Mouse (Mus musculus): ENCODE results near the gene Atxn1. TPM values are rescaled to one million over a fixed set of nuclear protein-coding genes. Genes with fewer than 3 reads are reported as not detected.

The Atxn1 gene
- total RNA-seq, 2 experiments from 2014 or later: 126 to 156 TPM

DNA sequence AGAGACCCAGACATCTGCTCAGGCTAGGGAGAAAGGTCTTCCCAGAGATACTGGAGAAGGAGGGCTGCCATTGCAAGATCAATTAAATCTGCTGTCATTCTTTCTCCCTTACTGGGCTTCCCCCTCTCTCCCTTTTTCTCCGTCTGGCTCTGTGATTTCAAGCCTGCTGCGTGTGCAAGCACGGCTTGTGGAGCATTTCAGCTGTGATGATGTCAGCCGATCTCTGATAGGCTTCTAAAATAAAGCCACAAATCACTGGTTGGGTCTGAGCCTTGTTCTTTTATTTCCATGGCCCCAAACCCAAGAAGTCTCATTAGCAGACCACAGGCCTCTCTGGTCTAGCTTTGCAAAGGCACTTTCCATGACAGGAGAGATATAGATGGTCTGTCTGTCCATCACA is 399.9 kb downstream of the Atxn1 start:
- no peak for DNase-seq

DNA sequence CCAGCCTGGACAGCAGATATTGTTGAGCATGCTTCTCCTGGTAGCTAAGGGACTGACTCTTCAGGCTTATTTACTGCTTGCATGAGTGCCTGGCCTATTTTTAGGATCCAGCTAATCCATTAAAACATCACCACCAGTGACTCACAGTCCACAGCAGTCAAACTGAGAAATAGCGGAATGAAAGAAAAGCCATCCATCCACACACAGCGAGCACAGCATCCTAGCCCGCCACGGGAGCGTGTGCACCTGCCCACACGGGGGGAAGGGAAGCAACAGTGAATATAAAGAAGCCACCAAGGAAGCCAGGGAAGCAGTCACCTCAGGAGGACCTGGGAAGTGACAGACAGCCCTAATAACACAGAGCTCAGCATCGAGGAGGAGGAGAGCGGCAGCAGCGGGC is 402.8 kb downstream of the Atxn1 start:
- no peak for DNase-seq

DNA sequence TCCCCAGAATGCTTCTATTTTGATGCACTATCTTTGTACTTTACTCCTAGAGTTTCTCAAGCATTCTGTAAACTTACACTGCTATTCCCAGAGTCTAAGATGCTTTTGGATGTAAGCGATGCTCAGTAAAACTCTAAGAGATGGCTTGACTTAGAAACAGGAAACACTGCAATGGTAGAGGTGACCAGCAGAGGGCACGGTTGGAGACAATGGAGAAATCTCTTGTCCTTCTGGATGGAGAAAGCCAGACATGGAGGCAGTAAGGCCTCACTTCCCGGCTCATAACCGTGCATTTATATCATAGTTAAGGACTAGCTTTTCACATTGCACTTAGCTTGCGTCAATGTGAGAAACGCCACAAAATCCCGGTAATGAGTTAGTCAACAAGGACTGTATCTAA is 404.3 kb downstream of the Atxn1 start:
- no peak for DNase-seq

DNA sequence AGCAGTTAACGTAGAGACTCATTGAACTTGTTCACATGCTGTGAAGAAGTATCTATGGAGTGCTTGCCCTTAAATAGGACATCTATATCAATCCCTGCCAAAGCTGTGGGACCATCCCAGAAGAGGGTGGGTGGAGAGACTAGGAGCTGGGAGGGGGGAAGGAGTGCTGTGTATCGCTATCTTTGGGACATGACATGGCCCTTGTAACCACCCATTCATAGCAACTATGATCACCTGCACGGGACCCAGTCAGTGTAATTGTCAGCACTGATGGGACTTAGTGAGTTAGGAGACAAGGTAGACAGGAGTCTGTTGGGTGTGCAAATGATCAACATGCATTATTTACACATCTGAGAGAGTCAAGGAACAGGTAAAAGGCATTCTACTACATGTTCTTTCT is 405.6 kb downstream of the Atxn1 start:
- DNase-seq: no peak

DNA sequence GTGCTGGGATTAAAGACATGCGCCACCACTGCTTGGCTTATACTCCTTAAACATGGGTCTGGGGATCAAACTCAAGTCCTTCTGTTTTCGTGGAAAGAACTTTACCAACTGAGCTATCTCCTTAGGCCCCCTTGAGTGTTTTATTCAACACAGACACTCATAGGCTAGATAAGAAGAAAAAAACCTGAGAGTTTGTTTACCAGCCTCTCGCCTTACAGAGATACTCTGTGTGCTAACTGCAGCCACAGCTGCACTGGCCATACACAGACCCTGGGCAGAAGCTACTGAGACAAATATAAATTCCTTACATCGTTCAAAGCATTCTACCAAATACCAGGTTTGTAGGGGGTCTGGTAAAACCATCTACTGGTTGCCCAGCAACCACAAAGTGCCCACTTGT is 406.4 kb downstream of the Atxn1 start:
- DNase-seq: no peak

DNA sequence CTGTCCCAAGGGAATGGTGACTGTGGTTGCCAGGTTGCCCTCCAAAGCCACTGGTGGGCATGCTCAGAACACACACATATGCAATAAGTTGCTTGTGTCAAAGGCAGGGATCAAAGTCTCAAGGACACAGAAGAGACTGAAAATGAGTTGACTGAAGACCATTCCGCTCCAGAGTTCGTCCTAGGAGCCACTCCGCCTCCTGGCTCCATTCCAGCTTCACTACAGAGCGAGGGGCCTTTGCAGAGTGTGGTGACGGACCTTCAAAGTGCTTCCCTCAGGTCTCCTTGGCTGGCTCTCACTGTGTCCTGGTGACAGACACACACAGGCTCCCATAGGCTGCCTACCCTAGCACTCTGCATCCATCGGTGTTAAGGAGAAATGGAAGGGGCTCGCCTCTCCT is 411.1 kb downstream of the Atxn1 start:
- DNase-seq: no peak

DNA sequence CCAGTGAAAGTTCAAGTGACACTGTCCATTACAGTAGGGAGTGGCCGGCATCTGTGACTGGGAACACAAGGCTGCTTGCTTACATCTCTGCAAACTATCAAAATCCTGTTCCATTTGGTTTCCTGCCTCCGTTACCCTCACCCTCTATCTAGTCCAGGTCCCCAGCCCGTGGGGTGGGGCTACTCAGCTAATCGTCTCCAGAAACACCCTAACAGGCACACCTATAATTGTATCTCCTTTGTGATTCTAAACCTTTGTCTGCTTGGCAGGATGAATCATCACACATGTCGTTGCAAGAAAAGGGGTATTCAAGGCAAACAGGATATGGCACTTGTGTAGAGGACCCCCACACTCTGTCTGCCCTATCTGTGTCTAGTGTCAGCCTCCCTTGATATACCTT is 417.3 kb downstream of the Atxn1 start:
- no peak for DNase-seq

DNA sequence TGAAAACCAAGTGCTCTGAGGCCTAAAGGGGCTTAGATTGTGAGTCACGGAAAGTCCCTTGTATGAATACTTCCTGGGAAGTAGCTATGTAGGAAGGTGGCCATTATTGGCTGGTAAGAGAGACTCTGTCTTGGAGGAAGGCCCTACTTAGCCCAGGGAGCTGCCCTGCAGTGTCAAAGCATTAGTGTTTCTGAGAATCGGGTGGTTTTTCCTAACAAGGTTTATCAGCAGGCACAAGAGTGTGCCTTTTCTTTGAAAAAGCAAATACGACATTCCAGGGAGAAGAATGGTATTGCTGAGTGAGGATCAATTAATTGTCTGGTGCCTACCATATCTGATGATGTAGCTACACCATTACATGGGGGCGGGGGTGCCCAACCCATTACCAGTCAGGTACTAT is 417.9 kb downstream of the Atxn1 start:
- no peak for DNase-seq

DNA sequence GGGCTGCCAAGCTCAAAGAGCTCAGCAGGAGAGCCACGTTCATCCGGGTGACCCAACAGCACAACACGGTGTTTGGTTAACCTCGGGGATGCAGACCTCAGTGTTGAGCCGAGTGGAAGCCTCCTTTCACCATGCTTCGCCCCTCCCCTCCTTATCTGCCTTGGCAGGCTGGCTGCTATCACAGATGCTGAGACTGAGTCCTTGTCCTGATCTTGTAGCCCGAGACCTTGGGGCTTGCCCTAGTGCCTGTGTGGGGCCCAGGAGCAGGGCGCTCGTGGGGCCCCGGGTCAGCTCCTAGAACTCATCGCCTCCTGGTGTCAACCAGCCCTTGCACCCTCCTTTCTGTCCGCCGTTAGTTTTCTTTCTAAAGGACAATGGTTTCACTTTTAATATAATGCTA is 418.8 kb downstream of the Atxn1 start:
- no peak for DNase-seq

DNA sequence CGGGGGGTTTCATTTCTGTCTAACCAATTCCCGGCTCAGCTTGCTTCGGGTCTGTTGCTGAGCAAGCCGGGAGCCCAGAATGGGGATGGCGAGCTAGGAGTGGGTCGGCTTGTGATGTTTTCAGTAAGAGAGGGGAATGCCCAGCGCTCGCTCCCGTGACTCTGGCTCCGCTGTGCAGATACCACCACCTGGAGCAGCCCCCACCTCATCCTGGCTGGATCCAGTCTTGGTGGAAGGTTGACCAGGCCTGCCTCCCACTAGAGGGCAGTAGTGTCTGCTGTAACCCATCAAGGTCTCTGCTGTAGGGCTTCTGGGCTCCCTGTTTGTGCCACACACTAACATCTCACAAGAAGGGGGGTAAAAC is 425.6 kb downstream of the Atxn1 start:
- peak; percentile 75 for DNase-seq

DNA sequence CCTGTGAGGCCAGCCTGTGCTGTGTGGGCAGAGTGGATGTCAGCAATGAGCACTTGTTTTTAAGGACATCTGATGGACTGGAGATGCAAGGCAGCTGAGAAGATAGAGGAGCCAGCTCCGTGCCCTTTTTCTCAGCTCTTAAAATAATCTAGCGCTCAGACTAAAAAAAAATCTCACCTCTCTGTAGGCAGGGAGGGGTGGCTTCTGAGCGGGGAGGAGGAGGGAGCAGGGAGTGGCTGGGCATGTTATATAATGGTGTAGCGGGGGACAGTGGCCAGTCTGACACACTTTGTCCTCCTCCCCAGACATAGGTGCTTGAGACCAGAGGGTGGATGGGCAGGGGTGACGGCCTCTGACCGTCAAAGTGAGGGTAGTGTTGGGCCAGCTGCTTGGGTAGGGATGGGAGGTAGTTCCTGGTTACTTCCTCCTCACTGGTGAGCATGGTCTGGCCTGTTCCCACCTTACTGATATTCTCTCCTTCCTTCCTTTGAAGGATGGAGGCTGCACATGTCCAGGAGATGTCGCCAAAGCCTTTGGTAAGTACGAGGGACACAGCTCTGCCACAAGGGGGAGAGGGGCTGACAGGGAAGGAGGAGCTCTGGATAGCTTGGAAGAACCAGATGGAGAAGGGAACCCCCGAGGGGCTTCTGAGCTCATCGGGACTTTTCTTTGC is 426.1 kb downstream of the Atxn1 start:
- DNase-seq: peak; percentile 57 to 68

DNA sequence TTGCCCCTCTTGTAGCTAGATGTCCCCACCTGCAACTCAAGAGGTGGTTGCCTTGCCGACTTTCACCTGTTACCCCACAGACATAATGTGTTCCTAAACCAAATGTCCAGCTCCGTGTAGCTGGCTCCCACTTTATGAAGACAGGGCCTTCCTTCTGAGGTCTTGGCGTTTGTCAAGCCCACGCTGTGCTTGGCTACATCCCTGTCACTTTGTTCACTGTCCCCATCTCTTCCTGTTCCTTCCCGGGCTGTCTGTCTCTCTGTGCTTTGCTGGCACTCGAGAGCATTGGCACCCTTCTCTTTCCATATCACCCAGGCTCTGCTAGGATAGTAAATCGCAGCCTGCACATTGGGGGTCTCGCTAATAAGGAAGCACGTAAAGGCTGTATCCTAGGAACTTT is 426.7 kb downstream of the Atxn1 start:
- DNase-seq: no peak

DNA sequence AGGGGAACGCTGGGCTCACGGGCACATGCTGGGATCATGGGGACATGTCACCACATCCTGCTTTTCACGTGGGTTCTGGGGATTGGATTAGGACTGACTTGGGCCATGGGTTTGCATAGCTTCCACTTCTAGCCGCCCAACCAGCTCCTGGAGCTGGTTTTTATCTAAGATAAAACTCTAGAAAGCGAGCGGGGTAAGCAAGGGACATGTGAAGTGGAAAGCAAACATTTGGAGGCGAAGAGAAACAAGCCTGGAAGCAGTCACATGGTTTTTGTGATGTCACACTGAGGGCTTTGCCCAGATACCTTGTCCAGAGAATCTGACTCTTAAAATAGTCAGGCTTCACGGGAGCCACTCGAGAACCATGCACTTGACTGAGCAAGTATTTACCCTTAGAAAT is 427.7 kb downstream of the Atxn1 start:
- no peak for DNase-seq

DNA sequence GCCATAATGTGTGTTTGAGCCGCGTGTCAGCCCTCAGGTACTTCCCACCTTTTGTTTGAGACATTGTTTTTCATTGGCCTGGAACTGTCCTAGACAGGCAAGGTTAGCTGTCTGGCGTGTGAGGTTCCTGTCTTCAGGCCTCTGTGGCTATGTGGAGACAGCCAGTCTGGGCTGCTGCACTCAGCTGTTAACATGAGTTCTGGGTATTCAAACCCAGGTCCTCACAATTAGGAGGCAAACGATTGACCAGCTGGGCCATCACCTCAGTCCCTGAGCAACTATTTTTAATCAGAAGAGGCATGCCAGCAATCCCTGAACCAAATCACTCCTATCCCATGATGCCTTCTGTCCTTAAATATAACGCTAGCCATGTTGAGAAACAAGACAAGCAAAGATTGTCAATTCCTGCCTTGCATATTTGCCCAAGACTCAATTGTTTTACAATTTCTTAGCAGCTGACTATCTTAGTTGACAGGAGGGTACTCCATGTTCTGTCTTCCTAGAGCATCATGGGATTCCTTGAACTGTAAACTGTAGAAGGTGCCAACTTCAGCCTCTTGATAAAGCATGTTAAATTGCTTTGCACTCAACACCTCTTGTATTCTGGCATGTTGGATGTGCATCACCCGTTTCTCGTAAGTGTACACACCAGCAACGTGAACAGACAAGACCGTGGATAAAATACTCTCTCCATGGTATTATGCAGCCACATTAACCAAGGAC is 428.9 kb downstream of the Atxn1 start:
- no peak for DNase-seq

DNA sequence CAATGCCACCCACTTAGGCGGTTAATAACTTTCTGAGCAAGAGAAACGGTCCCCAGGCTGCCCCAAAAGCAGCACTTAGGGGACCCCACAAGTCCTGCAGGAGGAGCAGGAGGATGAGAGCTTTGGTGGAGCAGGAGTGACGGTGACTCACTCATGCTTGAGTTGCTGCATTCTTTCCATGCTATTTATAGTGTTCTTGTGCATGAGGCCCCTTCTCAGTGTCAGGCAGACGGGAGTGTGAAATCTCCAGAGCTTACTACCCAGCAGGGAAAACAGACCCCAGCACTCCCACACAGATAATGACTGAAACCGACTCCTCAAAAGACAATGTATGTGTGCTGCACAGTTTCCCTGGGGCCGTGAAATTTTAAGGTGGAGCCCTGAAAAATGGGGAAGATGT is 434.1 kb downstream of the Atxn1 start:
- no peak for DNase-seq

DNA sequence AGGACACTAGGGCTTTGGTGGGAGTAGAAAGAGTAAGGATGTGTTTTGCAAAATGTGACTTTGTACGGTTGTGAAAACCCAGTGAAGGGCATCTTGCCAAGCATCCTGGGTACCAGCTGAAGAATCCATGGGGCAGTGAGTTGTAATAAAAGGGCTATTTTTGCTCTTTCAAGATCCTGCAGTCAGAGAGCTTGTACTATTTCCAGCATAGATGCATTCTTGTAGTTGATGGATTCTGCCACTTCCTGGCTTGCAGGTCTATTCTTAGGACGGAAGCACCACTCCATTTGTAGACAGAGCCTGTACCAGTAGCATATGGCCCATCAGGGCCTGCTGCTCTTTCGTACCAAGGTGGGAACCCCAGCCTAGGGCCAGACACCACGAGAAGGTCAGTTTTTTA is 436.0 kb downstream of the Atxn1 start:
- DNase-seq: no peak

DNA sequence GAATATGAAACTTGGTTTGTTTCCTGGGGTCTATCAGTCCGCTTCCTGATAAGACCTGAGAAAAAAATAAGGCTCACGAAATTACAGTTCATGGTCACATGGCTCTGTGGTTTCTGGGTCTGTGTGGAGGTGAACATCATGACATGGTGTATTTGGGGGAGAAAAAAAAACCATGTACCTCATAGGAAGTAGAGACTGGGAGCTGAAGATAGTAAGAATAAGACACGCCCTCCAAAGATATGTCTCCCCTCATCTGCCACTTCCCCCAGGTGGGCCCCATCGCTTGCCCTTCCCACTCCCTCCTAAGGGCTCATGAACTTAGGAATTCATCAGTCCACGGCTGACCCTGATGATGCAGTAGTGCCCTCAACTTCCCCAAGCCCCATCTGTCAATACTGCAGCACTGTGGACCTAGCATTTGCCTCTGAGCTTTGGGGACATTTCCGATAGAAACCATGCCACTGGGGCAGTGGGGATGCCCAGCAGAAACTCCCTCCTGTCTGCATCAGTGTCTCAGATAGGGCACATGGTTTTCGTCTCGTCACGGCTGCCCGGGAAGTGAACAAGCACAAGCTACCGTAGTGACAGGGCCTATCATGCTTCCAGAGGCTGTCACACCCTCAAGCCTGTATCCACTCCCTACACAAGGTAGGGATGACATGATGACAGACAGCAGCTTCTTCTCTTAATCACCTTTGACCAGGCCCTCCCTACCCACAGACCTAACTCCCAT is 437.4 kb downstream of the Atxn1 start:
- no peak for DNase-seq

DNA sequence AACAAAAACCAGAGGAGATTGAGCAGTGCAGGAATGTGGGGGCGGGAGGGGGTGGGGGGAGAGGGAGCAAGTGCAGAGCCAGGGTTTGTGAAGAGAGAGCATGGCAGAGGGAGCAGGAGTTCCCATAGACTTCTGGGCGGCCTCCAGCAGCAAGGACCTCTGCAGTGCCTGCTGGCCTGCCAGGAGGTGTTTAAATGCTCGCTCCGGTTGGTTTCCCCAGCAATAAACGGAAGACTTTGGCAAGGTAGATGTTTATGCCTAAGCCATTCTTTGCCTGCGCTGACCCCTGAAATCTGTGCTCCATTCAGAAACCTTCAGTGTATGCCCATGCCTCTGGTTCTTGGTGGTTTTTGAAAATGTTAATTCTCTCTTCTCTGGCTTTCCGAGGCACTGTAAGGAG is 438.6 kb downstream of the Atxn1 start:
- no peak for DNase-seq

DNA sequence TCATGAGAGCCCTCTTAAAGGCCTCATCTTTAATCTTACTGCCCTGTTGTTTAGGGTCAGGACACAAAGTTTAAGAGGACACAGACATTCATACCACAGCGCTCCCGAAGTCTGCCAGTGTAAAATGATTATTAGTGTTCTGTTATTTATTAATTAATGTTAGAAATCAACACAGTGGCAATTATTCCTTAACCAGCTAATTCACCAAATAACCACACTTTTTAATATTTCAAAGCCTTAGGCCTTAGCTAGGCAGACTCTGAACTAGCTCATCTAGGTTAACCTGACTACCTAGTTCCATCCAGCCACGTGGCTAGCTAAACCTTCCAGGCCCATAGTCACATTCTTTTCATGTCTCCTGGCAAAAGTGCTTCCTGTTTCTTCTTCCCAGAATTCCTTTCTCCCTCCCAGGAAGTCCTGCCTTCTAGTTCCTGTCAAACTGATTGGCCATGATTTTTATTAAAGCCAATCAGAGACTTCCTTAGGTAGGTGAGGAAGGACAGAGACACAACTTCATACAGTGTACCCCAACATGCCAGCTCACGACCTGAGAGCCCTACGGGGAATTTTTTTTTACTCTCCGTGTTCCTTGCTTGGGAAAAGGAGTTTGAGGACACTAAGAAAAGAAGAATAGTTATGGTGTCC is 439.9 kb downstream of the Atxn1 start:
- no peak for DNase-seq

DNA sequence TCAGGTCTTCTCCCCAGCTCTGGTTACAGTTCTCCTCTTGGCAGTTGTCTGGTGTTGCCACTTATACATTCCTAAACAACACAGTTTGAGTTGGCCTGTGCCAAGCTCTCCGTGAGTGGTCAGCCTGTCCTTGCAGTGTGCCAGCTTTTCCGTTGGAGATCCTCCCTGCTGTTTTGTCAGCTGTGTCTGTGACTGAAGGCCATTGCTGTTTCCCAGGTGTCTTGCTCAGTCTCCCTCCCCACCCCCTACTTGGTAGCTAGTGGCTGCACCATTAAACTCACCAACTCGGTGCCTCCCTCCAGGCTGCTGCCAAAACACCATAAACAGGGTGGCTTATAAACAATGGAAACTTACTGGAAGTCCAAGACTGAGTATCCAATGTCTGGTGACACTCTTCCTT is 440.5 kb downstream of the Atxn1 start:
- no peak for DNase-seq

DNA sequence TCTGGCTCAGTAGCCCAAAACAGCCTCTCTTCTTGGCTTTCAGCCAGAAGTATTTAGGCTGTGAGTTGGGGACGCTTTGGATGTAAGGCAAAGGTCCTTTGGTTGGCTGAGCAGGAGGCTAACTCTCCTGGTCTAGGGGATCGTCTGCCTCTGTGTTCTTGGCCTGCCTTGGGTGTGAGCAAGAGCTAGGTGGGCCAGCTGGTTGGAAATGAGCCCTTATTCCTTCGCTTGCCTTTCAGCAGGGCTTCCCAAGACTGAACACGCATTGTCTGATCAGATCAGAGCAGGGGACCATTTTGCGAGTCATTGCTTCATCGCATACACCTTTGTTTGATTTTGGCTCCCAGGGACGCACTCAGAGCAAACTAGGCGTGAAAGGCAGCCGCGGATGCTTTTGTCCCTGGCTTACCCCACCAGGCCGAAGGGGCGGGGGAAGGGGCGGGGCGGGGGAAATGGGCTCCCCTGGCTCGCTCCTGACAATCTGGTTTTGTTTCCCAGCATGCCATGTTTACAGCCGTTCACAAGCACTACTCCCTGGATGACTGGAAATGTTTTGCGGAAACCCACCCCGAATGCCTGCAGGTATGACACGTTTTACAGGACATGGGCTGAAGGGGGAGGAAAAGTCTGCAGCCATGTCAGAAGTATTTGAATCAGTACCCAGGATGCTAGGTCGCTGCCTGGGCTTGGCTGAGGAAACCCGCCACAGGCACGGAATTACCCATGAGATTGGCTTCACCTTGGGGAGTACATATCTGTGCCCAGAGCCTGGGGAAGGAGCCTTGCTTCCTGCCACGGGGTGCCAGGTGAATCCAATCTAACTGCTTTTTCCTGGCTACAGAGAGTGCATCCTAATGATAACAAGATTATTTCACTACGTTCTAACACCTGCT is 448.1 kb downstream of the Atxn1 start:
- no peak for DNase-seq

DNA sequence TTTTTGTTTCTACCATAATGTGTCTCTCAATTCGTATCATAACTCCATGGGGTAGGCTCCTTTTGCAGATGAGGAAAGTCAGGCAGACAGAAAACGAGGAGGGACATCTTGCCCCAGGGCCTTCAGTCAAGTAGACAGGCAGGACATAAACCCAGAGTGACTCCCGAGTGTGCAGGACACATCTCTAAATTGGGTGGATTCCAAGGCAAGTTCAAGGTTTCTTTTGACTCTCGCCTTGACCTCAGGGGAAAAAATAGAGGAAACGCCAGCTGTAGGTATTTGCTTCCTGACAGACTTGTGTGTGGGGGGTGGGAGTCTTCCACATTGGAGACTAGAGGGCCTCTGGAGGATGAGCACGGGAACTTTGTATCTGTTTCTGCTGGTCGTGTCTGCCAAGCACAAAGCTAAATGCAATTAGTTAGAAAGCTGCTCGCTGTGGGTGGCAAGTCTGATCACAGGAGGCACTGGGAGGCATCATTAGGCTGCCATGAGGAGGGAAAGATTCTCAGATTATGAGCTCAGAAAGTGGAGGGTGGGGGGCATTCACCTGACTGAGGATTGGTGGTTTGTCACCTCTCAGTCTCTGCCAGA is 449.9 kb downstream of the Atxn1 start:
- DNase-seq: no peak
